Mouse (Mus musculus): ENCODE results near the gene Thap7. TPM values are rescaled to one million over a fixed set of nuclear protein-coding genes. Genes with fewer than 3 reads are reported as not detected.

Gene Thap7
- polyA plus RNA-seq, 1 experiment: 214 TPM

DNA sequence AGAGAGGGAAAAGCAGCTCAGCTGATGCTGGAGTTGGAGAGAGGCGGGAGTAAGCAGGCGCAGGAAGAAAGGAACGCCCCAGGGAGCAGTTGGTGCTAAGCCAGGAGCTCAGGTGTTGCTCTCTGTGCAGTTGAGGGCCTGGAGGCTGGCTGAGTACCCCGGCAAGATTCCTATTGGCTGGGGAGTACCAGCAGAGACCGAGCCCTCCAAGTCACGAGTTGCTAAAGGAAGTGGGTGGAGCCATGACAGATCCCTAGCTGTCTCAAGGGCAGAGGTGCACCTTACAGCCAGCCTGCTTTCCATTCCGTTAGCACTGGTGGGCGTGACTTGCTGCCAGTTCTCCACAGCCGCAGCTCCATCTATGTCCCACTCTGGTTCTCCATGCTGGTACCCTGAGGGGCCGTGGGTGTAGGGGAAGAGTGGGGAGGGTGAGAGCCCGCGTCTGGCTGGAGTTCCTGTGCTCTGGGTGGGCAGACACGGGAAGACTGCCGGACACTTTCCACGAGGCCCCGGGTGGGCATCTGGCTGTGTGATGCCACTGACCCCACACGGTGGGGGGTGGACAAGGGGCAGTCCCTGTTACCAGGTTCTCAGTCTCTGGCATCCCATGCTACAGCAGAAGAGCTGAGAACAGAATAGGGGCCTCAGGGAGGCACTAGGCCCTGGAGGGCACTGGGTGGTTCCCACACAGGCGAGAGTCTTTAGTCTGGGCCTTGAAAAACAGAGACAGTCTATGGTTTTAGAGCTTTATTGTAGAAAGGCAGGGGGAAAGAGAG lies 23.2 kb upstream of the Thap7 start:
- TF ChIP-seq GATA1 (IDR thresholded peaks at IDR 0.05; ENCODE audit: low read length): no peak

DNA sequence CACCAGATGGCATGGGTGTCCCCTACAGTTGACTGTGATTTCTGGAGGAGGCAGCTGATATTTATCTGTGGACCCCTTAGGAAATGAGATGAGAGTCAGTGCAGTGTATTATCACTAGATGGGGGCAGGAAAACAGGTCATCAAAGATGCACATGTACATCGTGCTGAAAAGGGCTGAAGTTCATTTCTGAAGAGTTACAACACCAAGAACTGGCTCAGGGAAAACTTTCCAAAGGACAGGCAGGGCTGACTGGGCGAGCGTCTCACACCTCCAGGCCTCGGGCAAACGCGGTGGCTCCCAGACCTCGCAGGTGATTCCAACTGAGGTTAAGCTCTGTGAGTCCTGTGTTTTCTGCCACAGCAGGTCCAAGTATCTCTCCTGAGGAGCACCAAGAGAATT lies 21.9 kb upstream of the Thap7 start:
- TF ChIP-seq GATA1 (IDR thresholded peaks at IDR 0.05; ENCODE audit: low read length): no peak

DNA sequence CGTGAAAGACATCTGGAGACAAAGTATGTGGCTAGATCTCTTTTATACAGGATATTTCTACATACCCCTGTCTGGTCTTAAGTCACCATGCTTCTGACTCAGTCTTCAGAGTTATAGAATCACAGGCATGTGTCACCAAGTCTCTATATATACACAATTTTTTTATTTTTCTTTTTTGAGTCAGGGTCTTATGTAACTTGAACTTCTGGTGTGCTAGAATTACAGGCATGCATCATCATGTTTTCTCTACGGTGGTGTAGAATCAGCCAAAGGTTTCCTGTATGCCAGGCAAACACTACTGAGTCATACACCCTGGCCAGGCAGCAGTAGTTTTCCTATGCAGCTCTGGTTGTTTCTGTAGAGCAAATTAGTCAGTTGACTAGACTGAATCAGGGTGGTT lies 11.7 kb upstream of the Thap7 start:
- TF ChIP-seq GATA1 (IDR thresholded peaks at IDR 0.05; ENCODE audit: low read length): no peak

DNA sequence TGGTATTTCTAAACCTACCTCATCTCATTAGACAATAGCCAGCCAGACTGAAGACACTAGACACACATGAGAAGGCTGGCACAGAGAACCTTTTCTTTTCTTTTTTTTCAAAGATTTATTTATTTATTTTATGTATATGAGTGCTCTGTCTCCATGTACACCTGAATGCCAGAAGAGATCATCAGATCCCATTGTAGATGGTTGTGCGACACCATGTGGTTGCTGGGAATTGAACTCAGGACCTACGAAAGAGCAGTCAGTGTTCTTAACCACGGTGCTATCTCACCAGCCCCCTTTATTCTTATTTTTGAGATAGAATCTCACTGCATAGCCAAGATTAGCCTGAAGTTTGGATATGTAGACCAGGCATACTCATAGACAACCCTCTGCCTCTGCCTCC lies 5.6 kb upstream of the Thap7 start:
- TF ChIP-seq GATA1 (IDR thresholded peaks at IDR 0.05; ENCODE audit: low read length): no peak

DNA sequence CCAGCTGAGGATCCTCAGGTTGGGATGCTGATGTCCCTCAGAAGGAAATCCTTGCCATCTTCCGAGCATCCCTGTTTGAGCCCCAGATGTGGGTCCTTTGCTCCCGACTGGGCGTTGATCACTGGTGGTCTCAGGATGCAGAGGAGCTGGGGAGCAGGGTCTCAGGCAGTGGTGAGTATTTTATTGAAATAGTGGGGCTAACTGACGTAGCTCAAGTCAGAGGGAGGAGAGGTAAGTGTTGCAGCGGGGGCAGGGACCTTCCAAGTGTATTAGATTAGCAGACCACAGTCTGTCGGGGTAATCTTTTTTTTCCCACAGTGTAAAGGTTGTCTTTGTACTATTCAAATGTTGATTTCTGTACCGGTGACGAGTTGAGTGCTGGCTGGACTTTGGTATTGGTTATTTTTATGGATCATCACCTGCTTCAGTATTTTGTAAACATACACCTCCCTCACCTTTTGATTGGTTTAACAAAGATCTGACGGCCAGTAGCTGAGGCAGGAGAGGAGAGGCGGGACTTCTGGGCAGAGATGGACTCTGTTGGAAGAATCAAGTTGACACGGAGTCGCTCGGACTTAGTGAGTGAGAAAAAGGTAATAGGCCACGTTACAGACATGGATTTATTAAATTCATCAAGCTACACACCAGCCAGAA lies 1.9 kb upstream of the Thap7 start:
- no peak for TF ChIP-seq GATA1 (IDR thresholded peaks at IDR 0.05; ENCODE audit: low read length)

- no peak for TF ChIP-seq GATA1 (IDR thresholded peaks at IDR 0.05; ENCODE audit: low read length)
Observed at GRCm38 (mm10) chr16:17532271-17532670, 1.3 kb upstream of the Thap7 start.

DNA sequence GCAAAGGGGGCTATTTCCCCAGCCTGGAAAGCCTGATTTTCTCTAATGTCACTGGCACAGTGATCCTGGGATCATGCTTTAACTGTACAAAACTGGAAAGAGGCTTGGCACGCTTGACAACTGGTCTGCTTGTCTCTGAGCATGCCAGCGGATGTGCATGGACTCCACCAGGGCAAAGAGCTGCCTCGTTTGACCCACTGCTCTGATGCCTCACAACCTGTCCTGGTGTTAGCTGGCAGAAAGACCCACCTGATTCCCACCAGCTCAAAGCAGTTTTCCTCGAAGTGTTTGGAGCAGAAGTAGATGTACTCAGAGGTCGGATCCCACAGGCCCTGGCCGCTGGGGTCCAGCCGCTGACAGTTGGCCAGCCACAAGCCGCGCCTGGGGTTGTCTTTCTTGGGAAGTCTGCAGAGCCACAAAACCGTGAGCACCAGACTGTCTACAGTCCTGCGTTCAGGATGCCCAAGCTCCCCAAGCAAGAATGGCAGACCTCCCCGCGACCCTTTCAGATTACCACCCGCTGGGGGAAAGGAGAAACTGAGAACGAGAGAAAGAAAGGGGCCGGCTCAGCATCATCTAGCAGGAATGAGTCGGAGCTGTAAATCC lies 852 bp downstream of the Thap7 start:
- TF ChIP-seq GATA1 (IDR thresholded peaks at IDR 0.05; ENCODE audit: low read length): no peak

- TF ChIP-seq GATA1 (IDR thresholded peaks at IDR 0.05; ENCODE audit: low read length): no peak
Observed at GRCm38 (mm10) chr16:17528276-17528675, 2.7 kb downstream of the Thap7 start.

- no peak for TF ChIP-seq GATA1 (IDR thresholded peaks at IDR 0.05; ENCODE audit: low read length)
Observed at GRCm38 (mm10) chr16:17527606-17528005, 3.3 kb downstream of the Thap7 start.

DNA sequence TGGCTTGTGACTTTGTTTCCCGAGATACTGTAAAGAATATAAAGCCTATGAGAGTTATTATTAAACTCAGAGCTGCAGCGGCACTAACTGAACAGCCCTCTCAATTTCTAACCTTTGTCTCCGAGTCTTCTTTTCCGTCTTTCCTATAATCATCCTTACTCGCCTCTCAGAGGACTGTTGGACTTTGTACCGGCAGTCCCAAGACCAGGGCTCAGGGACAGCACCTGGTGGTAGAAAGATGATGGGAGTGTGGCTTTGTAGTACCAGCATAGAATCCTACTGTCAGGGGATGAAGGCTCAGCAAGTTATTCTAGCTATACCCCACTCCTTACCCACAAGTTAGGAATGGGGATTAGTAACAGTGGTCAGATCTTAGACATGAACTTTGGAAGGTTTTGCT lies 4.7 kb downstream of the Thap7 start:
- TF ChIP-seq GATA1 (IDR thresholded peaks at IDR 0.05; ENCODE audit: low read length): no peak

DNA sequence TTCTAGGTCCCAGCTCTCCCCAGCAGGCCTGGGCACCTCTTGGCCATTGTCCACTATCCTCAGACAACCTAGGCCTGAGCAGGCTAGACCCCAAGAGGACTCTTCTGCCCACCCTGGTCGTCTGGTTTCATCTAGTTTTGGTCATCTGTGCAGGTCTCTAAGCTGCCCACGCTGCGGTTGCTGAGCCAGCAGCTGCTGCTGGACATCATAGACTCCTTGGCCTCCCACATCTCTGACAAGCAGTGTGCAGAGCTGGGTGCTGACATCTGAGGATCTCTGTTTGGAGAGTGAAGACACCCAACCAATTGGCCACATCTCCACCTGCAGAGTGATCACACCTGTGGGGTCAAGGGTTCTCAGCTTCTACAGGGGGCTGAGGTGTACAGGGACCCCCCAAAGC lies 5.4 kb downstream of the Thap7 start:
- no peak for TF ChIP-seq GATA1 (IDR thresholded peaks at IDR 0.05; ENCODE audit: low read length)

- TF ChIP-seq GATA1 (IDR thresholded peaks at IDR 0.05; ENCODE audit: low read length): no peak
Observed at GRCm38 (mm10) chr16:17524156-17524555, 6.8 kb downstream of the Thap7 start.

- no peak for TF ChIP-seq GATA1 (IDR thresholded peaks at IDR 0.05; ENCODE audit: low read length)
Observed at GRCm38 (mm10) chr16:17518910-17519309, 12.0 kb downstream of the Thap7 start.

DNA sequence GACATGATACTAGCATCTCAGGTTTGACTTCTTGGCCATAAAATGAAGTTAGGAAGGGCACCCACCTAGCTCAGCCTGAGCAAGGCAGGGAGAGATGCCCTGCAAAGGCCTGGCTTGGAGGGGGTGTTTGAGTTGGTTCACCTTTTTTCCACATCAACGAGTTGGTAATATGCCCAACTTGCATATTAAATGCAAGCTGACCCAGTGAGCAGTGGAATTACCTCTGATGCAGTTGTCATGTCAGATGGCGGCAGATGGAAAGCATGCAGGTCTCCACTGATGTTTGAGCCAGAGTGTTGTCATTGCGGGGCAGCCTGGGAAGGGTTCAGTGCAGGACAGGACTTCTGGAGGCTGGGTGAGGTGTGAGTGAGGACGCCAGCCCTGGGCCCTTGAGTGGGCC lies 19.5 kb downstream of the Thap7 start:
- TF ChIP-seq GATA1 (IDR thresholded peaks at IDR 0.05; ENCODE audit: low read length): no peak

DNA sequence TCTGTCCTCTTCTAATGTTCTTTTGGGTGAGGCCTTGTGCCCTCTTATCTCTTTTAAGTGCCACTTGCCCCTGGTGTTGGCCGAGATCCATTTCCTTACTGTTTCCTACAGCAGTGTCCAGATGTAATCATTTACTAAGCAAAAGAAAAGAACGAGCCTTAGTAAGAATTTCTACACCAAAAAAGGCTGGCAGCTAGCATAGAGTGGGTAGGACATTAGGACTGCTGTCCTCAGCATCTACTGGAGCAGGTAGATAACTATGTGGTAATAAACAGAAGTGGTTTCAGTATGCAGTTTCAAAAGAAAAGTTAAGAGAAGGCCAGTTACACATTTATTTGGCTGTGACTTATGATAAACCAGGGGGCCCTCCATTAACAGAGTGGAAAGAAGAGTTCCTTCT lies 20.2 kb downstream of the Thap7 start:
- no peak for TF ChIP-seq GATA1 (IDR thresholded peaks at IDR 0.05; ENCODE audit: low read length)

DNA sequence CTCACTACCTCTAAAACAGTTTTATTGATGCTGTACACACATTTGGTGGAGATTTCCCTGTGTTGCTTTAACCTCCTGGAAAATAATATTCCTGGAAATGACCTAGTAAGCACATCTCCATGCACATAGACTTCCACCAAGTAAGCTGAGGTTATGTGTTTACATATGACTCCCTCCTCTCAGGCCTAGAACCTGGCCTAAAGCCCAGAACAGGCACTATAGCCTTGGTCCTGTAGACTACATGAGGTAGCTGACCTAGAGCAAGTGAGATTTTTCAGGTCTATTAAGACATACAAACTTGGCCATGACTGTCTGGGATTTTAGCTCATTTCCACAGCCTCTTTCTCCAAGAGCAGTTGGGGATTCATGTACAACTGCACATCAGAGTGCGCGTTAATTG lies 20.8 kb downstream of the Thap7 start:
- no peak for TF ChIP-seq GATA1 (IDR thresholded peaks at IDR 0.05; ENCODE audit: low read length)

- no peak for TF ChIP-seq GATA1 (IDR thresholded peaks at IDR 0.05; ENCODE audit: low read length)
Observed at GRCm38 (mm10) chr16:17509240-17509597, 21.7 kb downstream of the Thap7 start.
